Mouse (Mus musculus) 3T3-L1 (cell line): ENCODE measurements around the gene Shmt1.
A peak's percentile ranks its signal among the peaks of the same experiment; 100 is the strongest.
"Not testable (repeated sequence)": the region's sequence is repeated elsewhere in the genome, so short reads cannot be mapped to it uniquely, and the experiment has no call there.

Experiments used
- DNase-seq: peaks from one replicate; pipeline ENCODE4 v3.0.0-alpha.2; 2015; ENCODE audit warnings: low read depth, low spot score

The Shmt1 gene

DNA sequence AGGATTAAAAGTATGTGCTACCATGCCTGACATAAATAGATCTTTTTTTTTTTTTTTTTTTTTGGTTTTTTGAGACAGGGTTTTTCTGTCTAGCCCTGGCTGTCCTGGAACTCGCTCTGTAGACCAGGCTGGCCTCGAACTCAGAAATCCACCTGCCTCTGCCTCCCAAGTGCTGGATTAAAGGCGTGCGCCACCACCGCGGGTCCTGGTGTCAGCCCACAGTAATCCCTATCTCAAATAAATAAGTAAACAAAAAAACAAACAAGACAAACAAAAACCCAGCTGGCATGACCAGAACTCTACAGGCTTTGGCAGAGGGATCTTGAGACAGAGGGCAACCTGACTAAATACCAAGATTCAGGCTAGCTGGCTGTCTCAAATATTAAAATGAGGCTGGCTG is at the start of gene Shmt1:
Gene Shmt1, minus strand, starts transcription at position 101 of the 400 bp plus-strand sequence.
- DNase-seq = not testable (repeated sequence)

- peak; percentile 66 for DNase-seq
Measured at GRCm38 (mm10) chr11:60856587-60856986, 45.1 kb upstream of the Shmt1 start.

DNA sequence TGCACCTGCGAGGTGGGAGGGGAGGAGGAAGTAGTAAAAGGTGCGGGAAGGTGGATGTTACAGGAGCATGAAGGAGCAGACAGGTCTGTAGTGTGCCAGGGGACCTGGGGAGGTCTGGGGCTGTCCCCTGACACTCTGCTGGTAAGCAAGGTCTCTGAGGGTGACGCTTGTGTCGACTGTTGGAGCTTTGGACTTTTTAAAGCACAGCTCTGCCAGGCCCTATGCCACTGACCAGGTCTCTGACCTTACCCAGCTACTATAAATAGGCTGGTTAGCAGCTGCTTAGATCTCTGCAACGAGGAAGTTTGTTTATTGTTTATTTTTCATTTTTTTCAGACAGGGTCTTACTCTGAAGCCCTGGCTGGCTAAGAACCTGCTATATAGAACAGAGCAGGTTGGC is 33.9 kb upstream of the Shmt1 start:
- no peak for DNase-seq

DNA sequence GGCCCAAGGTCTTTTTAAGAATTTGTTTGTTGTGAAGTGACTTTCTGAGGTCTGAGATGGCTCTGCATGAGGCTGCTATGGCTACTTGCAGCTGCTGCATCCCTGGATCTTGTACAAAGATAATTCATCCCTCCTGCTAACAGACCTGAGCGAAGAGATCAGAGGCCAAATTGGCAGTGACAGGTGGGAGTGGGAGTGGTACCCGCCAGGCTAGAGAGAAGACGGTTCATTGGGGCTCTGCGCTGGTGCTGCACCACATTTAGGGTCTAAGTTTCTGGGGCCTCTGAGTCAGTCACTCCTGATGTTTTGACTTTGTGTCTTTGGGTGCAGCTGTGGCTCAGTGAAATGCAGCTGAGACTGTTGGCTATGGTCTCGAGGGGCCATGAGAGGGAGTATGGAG is 31.9 kb upstream of the Shmt1 start:
- no peak for DNase-seq

GRCm38 (mm10) chr11:60841467-60842200 is 30.1 kb upstream of the Shmt1 start:
- DNase-seq = peak; percentile 55

GRCm38 (mm10) chr11:60837644-60838406 is 26.3 kb upstream of the Shmt1 start:
- DNase-seq = no peak

GRCm38 (mm10) chr11:60836897-60837296 is 25.4 kb upstream of the Shmt1 start:
- DNase-seq = no peak

DNA sequence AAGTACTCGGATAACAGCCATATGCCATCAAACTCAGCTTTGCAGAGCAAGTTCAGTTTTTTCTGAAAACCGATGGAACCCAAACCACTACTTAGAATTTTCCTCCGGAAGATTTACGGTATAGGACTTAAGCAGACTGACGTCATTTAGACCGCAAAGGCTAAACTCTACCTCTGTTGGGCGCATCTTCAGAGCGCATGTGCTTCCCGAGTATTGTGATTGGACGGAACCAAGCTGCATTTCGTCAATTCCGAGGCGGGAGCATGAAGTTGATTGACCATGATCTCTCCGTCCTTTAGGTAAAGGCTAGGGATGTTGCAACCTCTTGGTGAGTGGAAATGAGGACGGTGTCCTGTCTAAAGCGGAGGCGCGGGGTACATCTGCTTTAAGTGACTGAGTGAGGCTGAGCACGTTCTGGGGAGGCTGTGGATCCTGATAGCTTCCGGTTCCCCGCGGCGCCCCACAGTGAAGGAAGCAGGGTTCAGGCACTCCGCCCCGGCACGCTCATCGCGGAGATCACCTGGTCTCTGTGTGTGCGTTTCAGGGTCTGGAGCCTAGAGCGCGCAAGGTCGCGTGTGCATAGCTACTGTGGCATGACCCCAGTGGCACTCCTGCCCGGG is 19.0 kb upstream of the Shmt1 start, which contains the start of gene Dhrs7b:
Gene Dhrs7b, plus strand, starts transcription at position 199 of the 620 bp plus-strand sequence.
- DNase-seq = peak; percentile 98

GRCm38 (mm10) chr11:60828903-60829302 is 17.4 kb upstream of the Shmt1 start:
- DNase-seq = peak; percentile 65

DNA sequence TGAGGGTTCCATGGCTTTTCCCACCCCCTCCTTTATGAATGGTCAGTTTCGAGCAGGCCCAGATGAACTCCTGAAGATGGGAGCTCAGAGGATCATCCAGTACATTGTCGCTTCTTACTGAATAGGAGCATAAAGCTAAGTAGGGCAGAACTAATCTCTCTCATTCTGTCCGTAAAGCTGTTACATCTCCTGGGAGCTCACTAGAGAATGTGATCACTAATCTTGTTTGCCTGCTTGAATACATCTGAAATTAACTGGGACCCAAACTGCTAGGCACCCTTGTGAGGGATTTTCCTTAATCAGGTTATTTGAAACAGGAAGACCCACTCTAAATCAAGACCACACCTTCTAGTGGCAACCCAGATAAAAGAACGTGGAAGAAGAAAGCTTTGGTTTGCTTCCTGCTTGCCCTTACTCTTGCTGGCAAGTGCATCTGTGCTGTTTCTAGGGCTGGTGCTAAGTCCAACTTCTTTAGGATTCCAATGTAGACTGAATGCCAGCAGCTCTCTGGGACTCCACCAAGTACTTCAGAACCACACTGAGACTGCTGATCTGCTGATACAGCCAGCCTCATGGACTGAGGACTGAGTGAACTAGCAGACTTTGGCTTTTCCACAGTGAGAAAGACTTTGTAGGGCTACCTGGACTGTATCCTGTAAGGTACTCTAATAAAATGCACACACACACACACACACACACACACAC is 15.9 kb upstream of the Shmt1 start:
- DNase-seq = no peak

- no peak for DNase-seq
Measured at GRCm38 (mm10) chr11:60826700-60827099, 15.2 kb upstream of the Shmt1 start.

- DNase-seq = no peak
Measured at GRCm38 (mm10) chr11:60825191-60825590, 13.7 kb upstream of the Shmt1 start.

GRCm38 (mm10) chr11:60823771-60824170 is 12.3 kb upstream of the Shmt1 start:
- DNase-seq = no peak

DNA sequence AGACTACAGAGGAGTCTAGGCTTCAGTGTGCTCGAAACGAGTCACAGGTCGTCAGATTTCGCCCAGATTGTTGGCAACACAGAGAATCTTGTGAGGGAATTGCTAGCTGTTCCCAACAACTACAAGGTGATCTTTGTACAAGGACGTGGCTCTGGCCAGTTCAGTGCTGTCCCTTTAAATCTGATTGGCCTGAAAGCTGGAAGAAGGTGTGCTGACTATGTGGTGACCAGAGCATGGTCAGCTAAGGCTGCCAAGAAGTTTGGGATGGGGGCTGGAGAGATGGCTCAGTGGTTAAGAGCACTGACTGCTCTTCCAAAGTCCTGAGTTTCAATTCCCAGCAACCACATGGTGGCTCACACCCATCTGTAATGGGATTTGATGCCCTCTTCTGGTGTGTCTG is 4.9 kb upstream of the Shmt1 start:
- no peak for DNase-seq

DNA sequence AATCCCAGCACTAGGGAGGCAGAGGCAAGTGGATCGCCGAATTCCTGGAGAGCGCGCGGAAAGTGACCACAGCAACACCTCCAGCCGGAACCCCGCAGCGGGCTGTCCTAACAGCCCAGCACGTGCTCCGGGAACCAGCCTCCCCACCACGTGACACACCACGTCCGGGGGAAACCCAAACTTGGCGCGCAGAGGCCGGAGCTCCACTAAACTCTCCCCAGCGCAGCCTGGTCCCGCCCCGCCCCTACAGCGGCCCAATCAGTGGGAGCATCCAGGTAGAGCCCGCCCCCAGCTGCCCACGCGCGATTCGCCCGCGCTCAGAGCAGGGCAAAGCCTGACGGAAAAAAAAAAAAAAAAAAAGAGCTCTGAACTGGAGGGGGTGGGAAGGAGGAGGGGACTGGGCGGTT is 461 bp downstream of the Shmt1 start:
- DNase-seq = peak; percentile 96

DNA sequence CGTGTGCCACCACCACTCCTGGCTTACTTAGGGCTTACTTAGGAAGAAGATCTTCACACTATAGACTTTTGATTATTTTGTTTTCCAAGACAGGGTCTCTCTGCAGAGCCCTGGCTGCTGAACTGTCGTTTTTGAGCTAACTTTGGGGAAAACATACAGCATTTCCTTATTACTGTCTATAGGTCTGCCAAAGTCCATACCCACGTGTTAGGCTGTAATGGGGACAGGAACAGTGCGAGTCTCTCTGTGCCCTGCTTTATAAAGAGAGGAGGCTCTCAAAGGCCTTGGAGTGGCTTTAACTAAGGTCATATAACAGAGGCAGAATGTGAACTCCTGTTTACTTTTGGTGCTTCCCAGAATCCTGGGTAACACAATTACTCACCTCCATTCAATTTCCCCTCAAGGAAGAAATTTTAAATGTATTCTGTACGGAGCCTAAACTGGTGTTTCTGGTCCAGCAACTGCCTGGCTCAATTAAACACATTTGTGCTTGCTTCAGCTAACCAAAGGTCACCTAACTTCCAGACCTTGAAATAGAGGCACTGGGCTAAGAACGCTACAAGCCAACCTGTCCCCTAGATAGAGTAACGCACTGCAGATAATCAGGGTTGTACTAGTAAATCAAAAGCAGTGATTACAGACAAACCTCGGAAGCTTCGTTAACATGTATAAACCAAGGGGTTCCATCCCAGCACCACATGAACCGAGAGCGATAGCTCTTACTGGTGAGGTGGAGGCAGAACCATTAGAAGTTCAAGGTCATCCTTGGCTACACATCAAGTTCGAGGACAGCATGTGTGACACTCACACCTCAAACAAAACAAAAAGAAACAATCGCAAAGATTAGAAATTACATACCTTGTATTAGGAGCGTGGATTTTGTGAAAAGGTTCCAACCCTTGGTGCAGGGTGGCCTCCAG is 1.2 kb downstream of the Shmt1 start:
- DNase-seq = peak; percentile 18

DNA sequence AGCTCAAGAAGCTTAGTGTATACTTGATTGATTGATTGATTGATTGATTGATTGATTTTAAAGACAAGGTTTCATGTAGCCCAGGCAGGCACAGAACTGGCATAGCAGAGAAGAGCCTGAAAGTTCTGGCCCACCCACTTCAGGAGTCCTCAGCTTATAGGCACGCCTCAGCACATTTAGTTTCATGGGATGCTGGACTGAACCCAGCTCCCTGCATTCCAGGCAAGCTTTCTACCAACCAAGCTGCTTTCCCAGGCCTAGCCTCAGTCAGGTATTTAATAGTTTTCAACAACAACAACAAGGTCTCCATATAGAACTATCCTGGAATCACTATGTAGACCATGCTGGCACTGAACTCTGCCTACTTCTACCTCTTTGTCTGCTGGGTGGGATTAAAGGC is 2.0 kb downstream of the Shmt1 start:
- peak; percentile 60 for DNase-seq

GRCm38 (mm10) chr11:60808286-60809070 is 3.0 kb downstream of the Shmt1 start:
- peak; percentile 76 for DNase-seq

DNA sequence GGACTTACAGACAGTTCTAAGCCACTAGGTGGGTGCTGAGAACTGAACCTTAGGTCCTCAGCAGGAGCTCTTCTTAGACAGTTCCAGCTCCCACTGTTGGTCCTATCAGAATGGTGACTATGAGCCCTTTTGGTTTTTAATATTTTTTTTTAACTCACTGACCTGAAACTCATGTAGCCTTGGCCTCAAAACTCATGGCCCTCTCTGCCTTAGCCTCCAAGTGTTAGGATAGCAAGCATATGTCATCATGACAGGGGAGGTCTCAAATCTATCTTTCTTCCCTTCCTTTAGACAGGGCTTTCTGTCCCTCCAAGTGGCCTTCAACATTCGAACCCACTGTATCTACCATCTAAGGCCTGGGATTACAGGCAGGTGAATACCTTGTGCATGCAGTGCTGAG is 10.6 kb downstream of the Shmt1 start:
- no peak for DNase-seq

- DNase-seq = peak; percentile 32
Measured at GRCm38 (mm10) chr11:60799977-60800376, 11.5 kb downstream of the Shmt1 start.
